Mouse (Mus musculus): ENCODE results near the gene Gbp10.
"Not testable (repeated sequence)": the region's sequence is repeated elsewhere in the genome, so short reads cannot be mapped to it uniquely, and the experiment has no call there.

Gene Gbp10

GRCm38 (mm10) chr5:105239483-105240047 is at the start of gene Gbp10:
Gbp10 (minus strand) TSS chr5:105239533.
- not testable (repeated sequence) for DNase-seq

GRCm38 (mm10) chr5:105260673-105261072 is 21.3 kb upstream of the Gbp10 start:
- not testable (repeated sequence) for DNase-seq

- DNase-seq, result no peak
Measured at GRCm38 (mm10) chr5:105252491-105252890, 13.2 kb upstream of the Gbp10 start.

- DNase-seq, result not testable (repeated sequence)
Measured at GRCm38 (mm10) chr5:105244741-105245140, 5.4 kb upstream of the Gbp10 start.

- DNase-seq, result not testable (repeated sequence)
Measured at GRCm38 (mm10) chr5:105240982-105241381, 1.6 kb upstream of the Gbp10 start.

- DNase-seq, result not testable (repeated sequence)
Measured at GRCm38 (mm10) chr5:105238402-105238801, 931 bp downstream of the Gbp10 start.

GRCm38 (mm10) chr5:105236040-105236439 is 3.3 kb downstream of the Gbp10 start:
- not testable (repeated sequence) for DNase-seq

GRCm38 (mm10) chr5:105208957-105209356 is 30.4 kb downstream of the Gbp10 start:
- DNase-seq, result not testable (repeated sequence)

GRCm38 (mm10) chr5:105200791-105201355 is 38.5 kb downstream of the Gbp10 start:
- not testable (repeated sequence) for DNase-seq

GRCm38 (mm10) chr5:105199149-105199548 is 40.2 kb downstream of the Gbp10 start:
- not testable (repeated sequence) for DNase-seq

GRCm38 (mm10) chr5:105197915-105198560 is 41.3 kb downstream of the Gbp10 start:
- not testable (repeated sequence) for DNase-seq

GRCm38 (mm10) chr5:105196308-105196707 is 43.0 kb downstream of the Gbp10 start:
- DNase-seq, result not testable (repeated sequence)

GRCm38 (mm10) chr5:105192536-105192935 is 46.8 kb downstream of the Gbp10 start:
- DNase-seq, result not testable (repeated sequence)

- DNase-seq, result no peak
Measured at GRCm38 (mm10) chr5:105181446-105181845, 57.9 kb downstream of the Gbp10 start.
